Mouse (Mus musculus): ENCODE results near the gene Ddx42.
"Not testable (repeated sequence)": the region's sequence is repeated elsewhere in the genome, so short reads cannot be mapped to it uniquely, and the experiment has no call there.

The Ddx42 gene

GRCm38 (mm10) chr11:106216730-106217490, at the start of gene Ddx42:
TSS of gene Ddx42 (plus strand) at chr11:106216926.
- DNase-seq (ENCODE audit: low read depth in 1 of 2, low spot score in 2 of 2) = peak; percentile 66 to 80

GRCm38 (mm10) chr11:106167435-106167834, 49.3 kb upstream of the Ddx42 start:
- DNase-seq (ENCODE audit: low read depth in 1 of 2, low spot score in 2 of 2) = peak; percentile 52 to 53

GRCm38 (mm10) chr11:106170807-106171206, 45.9 kb upstream of the Ddx42 start:
- DNase-seq (ENCODE audit: low read depth in 1 of 2, low spot score in 2 of 2) = no peak

GRCm38 (mm10) chr11:106173228-106173627, 43.5 kb upstream of the Ddx42 start:
- DNase-seq (ENCODE audit: low read depth in 1 of 2, low spot score in 2 of 2) = no peak

GRCm38 (mm10) chr11:106174372-106174771, 42.4 kb upstream of the Ddx42 start:
- no peak for DNase-seq (ENCODE audit: low read depth in 1 of 2, low spot score in 2 of 2)

GRCm38 (mm10) chr11:106175081-106175480, 41.6 kb upstream of the Ddx42 start:
- no peak for DNase-seq (ENCODE audit: low read depth in 1 of 2, low spot score in 2 of 2)

- DNase-seq (ENCODE audit: low read depth in 1 of 2, low spot score in 2 of 2) = no peak
Measured at GRCm38 (mm10) chr11:106176372-106176771, 40.4 kb upstream of the Ddx42 start.

- DNase-seq (ENCODE audit: low read depth in 1 of 2, low spot score in 2 of 2) = no peak
Measured at GRCm38 (mm10) chr11:106178036-106178782, 38.5 kb upstream of the Ddx42 start.

GRCm38 (mm10) chr11:106179711-106180448, 36.8 kb upstream of the Ddx42 start:
- no peak for DNase-seq (ENCODE audit: low read depth in 1 of 2, low spot score in 2 of 2)

GRCm38 (mm10) chr11:106180449-106180801, 36.3 kb upstream of the Ddx42 start:
- no peak for DNase-seq (ENCODE audit: low read depth in 1 of 2, low spot score in 2 of 2)

GRCm38 (mm10) chr11:106187326-106187725, 29.4 kb upstream of the Ddx42 start:
- no peak for DNase-seq (ENCODE audit: low read depth in 1 of 2, low spot score in 2 of 2)

GRCm38 (mm10) chr11:106191716-106192115, 25.0 kb upstream of the Ddx42 start:
- no peak for DNase-seq (ENCODE audit: low read depth in 1 of 2, low spot score in 2 of 2)

GRCm38 (mm10) chr11:106192241-106192640, 24.5 kb upstream of the Ddx42 start:
- DNase-seq (ENCODE audit: low read depth in 1 of 2, low spot score in 2 of 2) = no peak

GRCm38 (mm10) chr11:106192657-106193370, 23.9 kb upstream of the Ddx42 start:
- no peak for DNase-seq (ENCODE audit: low read depth in 1 of 2, low spot score in 2 of 2)

- DNase-seq (ENCODE audit: low read depth in 1 of 2, low spot score in 2 of 2) = peak; percentile 89 to 94
Measured at GRCm38 (mm10) chr11:106193371-106194154, 23.2 kb upstream of the Ddx42 start.

- DNase-seq (ENCODE audit: low read depth in 1 of 2, low spot score in 2 of 2) = no peak
Measured at GRCm38 (mm10) chr11:106194155-106194541, 22.6 kb upstream of the Ddx42 start.

GRCm38 (mm10) chr11:106194891-106195290, 21.8 kb upstream of the Ddx42 start:
- DNase-seq (ENCODE audit: low read depth in 1 of 2, low spot score in 2 of 2) = no peak

- DNase-seq (ENCODE audit: low read depth in 1 of 2, low spot score in 2 of 2) = no peak
Measured at GRCm38 (mm10) chr11:106195341-106195740, 21.4 kb upstream of the Ddx42 start.

GRCm38 (mm10) chr11:106198277-106198676, 18.4 kb upstream of the Ddx42 start:
- DNase-seq (ENCODE audit: low read depth in 1 of 2, low spot score in 2 of 2) = no peak

- DNase-seq (ENCODE audit: low read depth in 1 of 2, low spot score in 2 of 2) = not testable (repeated sequence)
Measured at GRCm38 (mm10) chr11:106199997-106200396, 16.7 kb upstream of the Ddx42 start.

All from monocyte, adult 2 months (primary cell).